Mouse (Mus musculus) stomach, embryonic 14.5 days (tissue): ENCODE results near the gene Rint1. TPM values are rescaled to one million over a fixed set of nuclear protein-coding genes. Genes with fewer than 3 reads are reported as not detected.
A peak's percentile ranks its signal among the peaks of the same experiment; 100 is the strongest.
"Not testable (repeated sequence)": the region's sequence is repeated elsewhere in the genome, so short reads cannot be mapped to it uniquely, and the experiment has no call there.

Experiments used
- ATAC-seq: fragments of 200-750 bp; cut with Nextera tagmentation; 2 replicates; pipeline ENCODE4 v1.8.0; 2017; ENCODE audit warnings: low read depth, moderate TSS enrichment; ENCODE audit not compliant: insufficient number of reproducible peaks, insufficient read depth, low FRiP score
- H3K27ac ChIP-seq: fragments of 300-500 bp; sonication (generic); 2 replicates; pipeline ENCODE4 v1.5.1; 2014; ENCODE audit warnings: mild to moderate bottlenecking, low read length, moderate library complexity, mixed read lengths
- H3K27me3 ChIP-seq: fragments of 300-500 bp; sonication (generic); 2 replicates; pipeline ENCODE4 v1.6.1; 2014; ENCODE audit warnings: low read length, control low read depth, mixed read lengths; ENCODE audit not compliant: control insufficient read depth, insufficient read depth
- H3K36me3 ChIP-seq: fragments of 300-500 bp; sonication (generic); 2 replicates; pipeline ENCODE4 v1.6.1; 2014; ENCODE audit warnings: mild to moderate bottlenecking, control low read depth, low read length, moderate library complexity, mixed read lengths; ENCODE audit not compliant: control insufficient read depth, insufficient read depth
- H3K4me1 ChIP-seq: fragments of 300-500 bp; sonication (generic); 2 replicates; pipeline ENCODE4 v1.6.1; 2014; ENCODE audit warnings: low read length, control low read depth, mixed read lengths; ENCODE audit not compliant: control insufficient read depth, insufficient read depth
- H3K4me2 ChIP-seq: fragments of 300-500 bp; sonication (generic); replicated peaks from 2 replicates; pipeline ENCODE4 v1.6.1; 2014; ENCODE audit warnings: low read depth, low read length, control low read depth
- H3K4me3 ChIP-seq: fragments of 300-500 bp; sonication (generic); 2 replicates; pipeline ENCODE4 v1.5.1; 2014; ENCODE audit warnings: low read depth, low read length, control low read depth
- H3K9ac ChIP-seq: fragments of 300-500 bp; sonication (generic); replicated peaks from 2 replicates; pipeline ENCODE4 v1.6.1; 2014; ENCODE audit warnings: low read depth, mild to moderate bottlenecking, control low read depth, low read length, moderate library complexity, mixed read lengths
- H3K9me3 ChIP-seq: fragments of 300-500 bp; sonication (generic); 2 replicates; pipeline ENCODE4 v1.6.1; 2016; ENCODE audit warnings: low read depth, low read length, control low read depth; ENCODE audit not compliant: control insufficient read depth
- WGBS: fragments of 180-500 bp; shearing (Covaris S2); extraction: QIAGEN DNeasy Blood & Tissue Kit; methylation state at CpG from one replicate; pipeline ENCODE4 v1.1.7; 2014; 5-methylcytosine and 5-hydroxymethylcytosine counted together
- polyA plus RNA-seq: library from polyadenylated mRNA; unstranded; fragments of >200 nt; fragmentation: Nextera tagmentation; extraction: Ambion mirVana; gene quantifications from 2 replicates; pipeline ENCODE4 v1.2.1, GENCODE M21; 2014

Rint1 gene
- polyA plus RNA-seq, 1 experiment from 2014 or later, result 35.6 TPM

DNA sequence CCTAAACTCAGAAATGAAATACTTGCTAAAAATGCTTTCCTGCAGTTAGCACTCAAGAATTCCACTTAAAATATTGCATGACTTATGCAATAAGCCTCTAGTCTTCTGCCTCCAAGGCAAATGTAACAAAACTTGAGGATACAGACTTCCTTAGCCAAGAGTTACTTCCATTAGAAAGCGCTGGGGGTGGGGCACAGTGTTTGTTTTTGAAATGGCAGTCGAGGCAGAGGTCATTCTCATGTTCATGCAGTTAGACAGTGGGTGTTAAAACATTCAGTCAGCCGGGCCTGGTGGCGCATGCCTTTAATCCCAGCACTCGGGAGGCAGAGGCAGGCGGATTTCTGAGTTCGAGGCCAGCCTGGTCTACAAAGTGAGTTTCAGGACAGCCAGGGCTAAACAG, 50.6 kb downstream of the Rint1 start:
- Histone ChIP-seq H3K4me1 (peaks cover 4% of the 10 kb centered on the region; the same call in 1 of the 2 replicates), H3K9me3 (no peaks in the 10 kb centered on the region), H3K27ac (no peak overlapping the region), H3K36me3 (peaks cover 8% of the 10 kb centered on the region; the same call in 1 of the 2 replicates), H3K27me3 (no peaks in the 10 kb centered on the region), H3K4me3 (no peak overlapping the region), H3K4me2 (no peak overlapping the region), H3K9ac (no peak overlapping the region)
- no peak for ATAC-seq
- 86% methylated on average over 7 of the region's 7 CpGs for WGBS

DNA sequence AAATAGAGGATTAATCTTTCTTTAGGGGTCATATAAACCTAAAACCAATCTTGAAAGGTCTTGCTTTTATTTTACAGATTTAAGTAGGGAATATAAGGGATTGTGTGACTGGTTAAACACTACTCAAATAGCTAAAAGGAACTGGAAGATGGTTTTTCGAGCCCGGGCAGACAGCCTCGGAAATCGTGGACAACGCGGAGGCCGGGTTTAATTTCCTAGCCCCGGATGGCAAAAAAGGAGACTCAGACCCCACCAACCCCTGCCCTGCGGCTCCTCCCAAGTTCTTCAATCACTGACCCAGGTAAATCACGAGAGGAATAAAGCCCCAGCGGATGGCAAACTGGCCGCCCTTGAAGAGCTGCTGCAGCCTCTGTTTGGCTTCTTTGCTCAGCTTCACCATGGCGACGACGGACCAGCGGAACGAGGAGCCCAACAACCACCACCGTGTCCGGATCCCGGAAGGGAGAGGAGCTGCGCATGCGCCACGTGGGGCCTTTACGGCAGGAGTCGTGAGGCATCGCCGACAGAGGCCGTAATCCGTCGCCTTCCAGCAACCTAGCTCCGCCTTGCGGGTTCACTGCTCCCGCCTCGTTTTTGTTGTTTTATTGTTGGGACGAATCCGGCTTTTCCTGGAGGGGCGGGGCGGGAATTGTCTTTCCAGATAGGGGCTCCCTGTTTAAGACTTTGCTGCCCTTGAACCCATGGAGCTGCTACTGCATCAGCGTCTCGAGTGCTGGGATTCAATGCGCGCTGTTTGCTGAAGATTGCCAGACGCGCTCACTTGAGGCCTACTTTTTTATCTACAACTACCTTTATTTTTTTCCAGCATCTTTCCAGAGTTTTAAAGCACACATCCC, 56.4 kb downstream of the Rint1 start, which contains the start of gene Tomm7:
Tomm7 (minus strand) TSS at position 488 of the 857 bp plus-strand sequence.
- under 1% methylated on average over 44 of the region's 44 CpGs for WGBS
- Histone ChIP-seq H3K4me2 (peak within 1 kb of the TSS; percentile 69), H3K27me3 (no peaks in the 10 kb centered on the region), H3K36me3 (peaks cover 4% of the 10 kb centered on the region; the same call in 1 of the 2 replicates), H3K4me1 (peaks cover 4% of the 10 kb centered on the region; the same call in 1 of the 2 replicates), H3K9ac (peak within 1 kb of the TSS; percentile 53), H3K4me3 (peak within 1 kb of the TSS; percentile 72), H3K9me3 (no peaks in the 10 kb centered on the region), H3K27ac (peak within 1 kb of the TSS; percentile 90)
- ATAC-seq, result peak; percentile 94

DNA sequence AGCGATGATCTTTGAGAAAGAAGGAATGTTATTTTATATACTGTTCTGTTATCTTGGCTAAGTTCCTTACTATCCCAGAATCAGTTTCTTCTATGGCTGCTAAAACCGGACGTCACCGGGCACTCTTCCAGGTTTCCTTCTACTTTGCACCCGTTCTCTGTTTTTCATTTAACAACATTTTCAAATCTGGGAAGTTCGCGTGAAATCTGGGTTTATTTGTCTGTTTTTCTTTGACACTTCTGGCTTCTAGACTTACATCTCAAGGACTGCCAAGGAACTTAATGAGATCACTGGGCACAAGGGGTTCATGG, 57.0 kb downstream of the Rint1 start:
- ATAC-seq, result 0 out of 2 replicates have a peak, but pooled peaks have one; percentile 5
- Histone ChIP-seq H3K9me3 (no peaks in the 10 kb centered on the region), H3K9ac (peak overlapping the region; percentile 53), H3K4me3 (peak overlapping the region; percentile 72), H3K27me3 (no peaks in the 10 kb centered on the region), H3K4me2 (peak overlapping the region; percentile 50), H3K27ac (peak overlapping the region; percentile 90), H3K36me3 (no peaks in the 10 kb centered on the region; the same call in 1 of the 2 replicates), H3K4me1 (peaks cover 4% of the 10 kb centered on the region; the same call in 1 of the 2 replicates)
- 33% methylated on average over 7 of the region's 7 CpGs for WGBS

DNA sequence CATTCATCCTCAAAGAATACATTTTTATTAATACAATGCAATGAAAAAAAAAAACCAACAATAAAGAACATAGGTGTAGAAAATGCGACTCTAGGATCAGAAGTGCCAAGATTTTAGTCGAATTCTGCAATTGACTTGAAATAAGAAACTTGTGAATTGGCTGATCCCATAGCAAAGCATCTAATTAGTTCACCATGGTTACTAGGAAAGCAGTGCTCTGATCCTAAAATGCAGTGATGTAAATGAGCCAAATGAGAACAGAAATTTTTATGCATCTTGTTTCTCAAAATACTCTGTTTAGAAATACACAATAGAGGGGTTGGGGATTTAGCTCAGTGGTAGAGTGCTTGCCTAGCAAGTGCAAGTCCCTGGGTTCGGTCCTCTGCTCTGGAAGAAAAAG, 57.6 kb downstream of the Rint1 start:
- 92% methylated on average over 3 of the region's 3 CpGs for WGBS
- Histone ChIP-seq H3K9ac (no peak overlapping the region), H3K4me3 (no peak overlapping the region), H3K27me3 (no peaks in the 10 kb centered on the region), H3K4me1 (peaks cover 4% of the 10 kb centered on the region; the same call in 1 of the 2 replicates), H3K9me3 (no peaks in the 10 kb centered on the region), H3K4me2 (no peak overlapping the region), H3K27ac (no peak overlapping the region), H3K36me3 (no peaks in the 10 kb centered on the region)
- no peak for ATAC-seq

DNA sequence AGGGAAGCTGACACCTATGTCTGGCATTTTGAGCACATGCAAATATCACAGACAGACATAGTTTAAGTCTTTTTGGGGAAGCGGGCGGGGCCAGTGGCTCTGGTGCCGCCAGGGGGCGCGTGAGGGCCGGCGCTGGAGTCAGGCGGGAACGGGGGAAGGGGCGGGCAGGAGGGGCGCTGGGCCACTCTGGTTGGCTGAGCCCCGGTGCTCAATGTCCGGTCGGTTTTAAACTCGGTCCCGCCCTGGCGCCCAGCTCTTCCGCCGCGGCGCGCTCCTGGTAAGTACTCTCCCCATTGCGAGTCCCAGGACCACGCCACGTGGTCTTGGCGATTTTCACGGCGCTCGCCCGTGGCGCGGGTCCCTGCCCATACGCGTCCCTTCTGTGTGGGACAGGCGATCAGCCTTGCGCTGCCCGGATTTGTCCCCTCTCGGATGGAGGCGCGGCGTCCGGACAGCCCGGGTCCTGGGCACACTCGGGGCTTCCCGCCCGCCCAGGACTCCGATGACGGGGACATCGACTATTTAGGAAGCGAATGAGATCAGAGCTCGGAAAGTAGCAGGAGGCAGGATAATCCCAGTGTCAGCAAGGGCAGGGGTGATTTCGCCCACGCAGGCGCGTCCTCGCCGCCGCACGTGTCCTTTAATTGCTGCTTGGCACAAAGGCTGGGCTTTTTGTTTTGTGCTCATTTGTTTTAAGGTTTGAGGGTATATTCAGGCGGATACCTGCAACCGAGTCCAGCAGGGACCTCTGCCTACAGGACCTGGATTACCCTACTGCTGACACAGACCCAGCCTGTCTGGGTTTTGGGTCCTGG, 63.0 kb downstream of the Rint1 start:
- Histone ChIP-seq H3K27me3 (no peaks in the 10 kb centered on the region), H3K9ac (peak overlapping the region; percentile 72), H3K4me1 (peaks cover 3% of the 10 kb centered on the region; the same call in 1 of the 2 replicates), H3K27ac (peak overlapping the region; percentile 76), H3K9me3 (no peaks in the 10 kb centered on the region), H3K36me3 (peaks cover 30% of the 10 kb centered on the region), H3K4me2 (peak overlapping the region; percentile 60), H3K4me3 (peak overlapping the region; percentile 92)
- WGBS, result under 1% methylated on average over 57 of the region's 61 CpGs
- ATAC-seq, result peak; percentile 97

DNA sequence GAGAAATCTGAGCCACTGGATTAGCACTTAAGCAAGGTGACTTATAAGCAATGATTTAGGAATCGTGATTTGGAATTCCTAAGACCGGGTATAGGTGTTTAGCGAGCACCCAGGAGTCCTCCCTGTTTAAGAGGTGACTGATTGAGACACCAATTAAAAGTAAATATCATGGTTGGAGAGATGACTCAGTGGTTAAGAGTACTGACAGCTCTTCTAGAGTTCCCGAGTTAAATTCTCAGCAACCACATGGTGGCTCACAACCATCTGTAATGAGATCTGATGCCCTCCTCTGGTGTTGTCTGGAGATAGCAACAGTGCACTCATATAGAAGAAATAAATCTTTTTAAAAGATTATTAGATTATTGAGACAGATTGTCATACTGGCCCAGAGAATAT, 63.6 kb downstream of the Rint1 start:
- H3K9ac ChIP-seq, result peak overlapping the region; percentile 72
- peaks cover 36% of the 10 kb centered on the region for H3K36me3 ChIP-seq
- peak overlapping the region; percentile 92 for H3K4me3 ChIP-seq
- H3K9me3 ChIP-seq, H3K27me3 ChIP-seq, ATAC-seq, H3K4me1 ChIP-seq: not testable (repeated sequence)
- H3K4me2 ChIP-seq, result peak overlapping the region; percentile 60
- peak overlapping the region; percentile 76; the same call in 1 of the 2 replicates for H3K27ac ChIP-seq
- WGBS, result 10% methylated on average over 4 of the region's 4 CpGs

DNA sequence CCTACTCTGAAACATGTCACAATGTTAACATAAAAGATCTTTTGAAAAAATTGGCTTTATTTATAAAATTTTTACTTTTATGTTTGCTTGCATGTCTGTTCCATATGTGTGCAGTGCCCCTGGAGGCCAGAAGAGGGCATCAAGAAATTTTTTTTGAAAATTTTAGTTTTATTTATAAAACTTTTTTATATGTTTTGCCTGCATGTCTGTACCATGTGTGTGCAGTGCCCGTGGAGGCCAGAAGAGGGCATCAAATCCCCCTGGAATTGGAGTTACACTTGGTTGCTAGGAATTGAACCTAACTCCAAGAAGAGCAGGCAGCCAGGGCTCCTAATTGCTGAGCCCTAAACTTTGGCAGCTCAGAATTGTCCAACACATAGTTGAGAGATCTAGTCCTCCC, 65.4 kb downstream of the Rint1 start:
- H3K9ac ChIP-seq, H3K4me2 ChIP-seq, H3K4me1 ChIP-seq, H3K4me3 ChIP-seq, H3K9me3 ChIP-seq, H3K27me3 ChIP-seq, ATAC-seq, H3K27ac ChIP-seq: not testable (repeated sequence)
- WGBS, result 93% methylated on average over 1 of the region's 1 CpGs
- H3K36me3 ChIP-seq, result peaks cover 45% of the 10 kb centered on the region

DNA sequence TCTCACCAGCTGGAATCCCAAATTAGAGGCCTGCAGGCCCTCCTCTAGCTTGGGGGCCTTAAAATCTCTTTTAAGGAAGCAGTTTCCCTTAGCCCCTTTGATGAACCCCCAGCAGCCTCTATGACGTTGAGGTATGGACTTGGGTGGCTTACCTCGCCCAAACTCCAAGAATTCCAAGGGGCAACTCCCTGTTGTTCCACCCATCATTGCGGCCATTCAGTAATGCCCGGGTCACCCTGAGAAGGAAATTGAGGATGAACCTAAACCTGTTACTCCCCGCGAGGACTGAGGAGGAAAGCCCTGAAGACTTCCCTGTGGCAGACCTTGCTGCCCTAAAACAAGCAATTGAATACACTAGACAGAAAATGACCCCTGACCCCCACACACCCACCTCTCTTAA, 68.0 kb downstream of the Rint1 start:
- Histone ChIP-seq H3K4me1 (peaks cover 3% of the 10 kb centered on the region; the same call in 1 of the 2 replicates), H3K27me3 (no peaks in the 10 kb centered on the region), H3K4me3 (no peak overlapping the region), H3K36me3 (peaks cover 52% of the 10 kb centered on the region), H3K9me3 (no peaks in the 10 kb centered on the region), H3K9ac (no peak overlapping the region), H3K4me2 (no peak overlapping the region), H3K27ac (no peak overlapping the region)
- WGBS, result 95% methylated on average over 6 of the region's 6 CpGs
- no peak for ATAC-seq
